Mouse (Mus musculus) liver, embryonic 11.5 days (tissue): Measurements from ENCODE around the gene Rragb. TPM values are rescaled to one million over a fixed set of nuclear protein-coding genes. Genes with fewer than 3 reads are reported as not detected.
"Not testable (repeated sequence)": the region's sequence is repeated elsewhere in the genome, so short reads cannot be mapped to it uniquely, and the experiment has no call there.

Experiments
- ATAC-seq: fragments of 200-750 bp; cut with Nextera tagmentation; replicated peaks from 2 replicates; pipeline ENCODE4 v1.8.0; 2017; ENCODE audit warnings: moderate number of reproducible peaks, mild to moderate bottlenecking, moderate TSS enrichment, moderate library complexity; ENCODE audit not compliant: low FRiP score
- DNase-seq: peaks from one replicate; pipeline ENCODE4 v3.0.0-alpha.2; 2017; ENCODE audit warnings: low spot score
- H3K27ac ChIP-seq: fragments of 300-500 bp; sonication (generic); 2 replicates; pipeline ENCODE4 v1.5.1; 2014; ENCODE audit warnings: mild to moderate bottlenecking, low read depth, low read length, control low read depth
- H3K27me3 ChIP-seq: fragments of 300-500 bp; sonication (generic); replicated peaks from 2 replicates; pipeline ENCODE4 v1.6.1; 2014; ENCODE audit warnings: low read length, mixed read lengths; ENCODE audit not compliant: control insufficient read depth, insufficient read depth
- H3K36me3 ChIP-seq: fragments of 300-500 bp; sonication (generic); 2 replicates; pipeline ENCODE4 v1.6.1; 2014; ENCODE audit warnings: mild to moderate bottlenecking, low read length, moderate library complexity, mixed read lengths; ENCODE audit not compliant: control insufficient read depth, insufficient read depth
- H3K4me1 ChIP-seq: fragments of 300-500 bp; sonication (generic); replicated peaks from 2 replicates; pipeline ENCODE4 v1.6.1; 2014; ENCODE audit warnings: low read length, mixed read lengths; ENCODE audit not compliant: control insufficient read depth, insufficient read depth
- H3K4me2 ChIP-seq: fragments of 300-500 bp; sonication (generic); 2 replicates; pipeline ENCODE4 v1.6.1; 2014; ENCODE audit warnings: mild to moderate bottlenecking, control low read depth, moderate library complexity
- H3K4me3 ChIP-seq: fragments of 300-500 bp; sonication (generic); 2 replicates; pipeline ENCODE4 v1.5.1; 2014; ENCODE audit warnings: low read depth, low read length, control low read depth
- H3K9ac ChIP-seq: fragments of 300-500 bp; sonication (generic); 2 replicates; pipeline ENCODE4 v1.6.1; 2014; ENCODE audit warnings: low read depth, low read length, control low read depth
- H3K9me3 ChIP-seq: fragments of 300-500 bp; sonication (generic); 2 replicates; pipeline ENCODE4 v1.6.1; 2016; ENCODE audit warnings: low read length, inconsistent platforms, mixed read lengths; ENCODE audit not compliant: control insufficient read depth
- WGBS: fragments of 180-500 bp; shearing (Covaris S2); extraction: QIAGEN DNeasy Blood & Tissue Kit; methylation state at CpG from one replicate; pipeline ENCODE4 v1.1.7; 2014; 5-methylcytosine and 5-hydroxymethylcytosine counted together
- polyA plus RNA-seq: library from polyadenylated mRNA; unstranded; fragments of >200 nt; fragmentation: Nextera tagmentation; extraction: Ambion mirVana; gene quantifications from 2 replicates; pipeline ENCODE4 v1.2.1, GENCODE M21; 2014

Rragb gene
- 0.84 and 1.3 TPM in 2 replicates for polyA plus RNA-seq

DNA sequence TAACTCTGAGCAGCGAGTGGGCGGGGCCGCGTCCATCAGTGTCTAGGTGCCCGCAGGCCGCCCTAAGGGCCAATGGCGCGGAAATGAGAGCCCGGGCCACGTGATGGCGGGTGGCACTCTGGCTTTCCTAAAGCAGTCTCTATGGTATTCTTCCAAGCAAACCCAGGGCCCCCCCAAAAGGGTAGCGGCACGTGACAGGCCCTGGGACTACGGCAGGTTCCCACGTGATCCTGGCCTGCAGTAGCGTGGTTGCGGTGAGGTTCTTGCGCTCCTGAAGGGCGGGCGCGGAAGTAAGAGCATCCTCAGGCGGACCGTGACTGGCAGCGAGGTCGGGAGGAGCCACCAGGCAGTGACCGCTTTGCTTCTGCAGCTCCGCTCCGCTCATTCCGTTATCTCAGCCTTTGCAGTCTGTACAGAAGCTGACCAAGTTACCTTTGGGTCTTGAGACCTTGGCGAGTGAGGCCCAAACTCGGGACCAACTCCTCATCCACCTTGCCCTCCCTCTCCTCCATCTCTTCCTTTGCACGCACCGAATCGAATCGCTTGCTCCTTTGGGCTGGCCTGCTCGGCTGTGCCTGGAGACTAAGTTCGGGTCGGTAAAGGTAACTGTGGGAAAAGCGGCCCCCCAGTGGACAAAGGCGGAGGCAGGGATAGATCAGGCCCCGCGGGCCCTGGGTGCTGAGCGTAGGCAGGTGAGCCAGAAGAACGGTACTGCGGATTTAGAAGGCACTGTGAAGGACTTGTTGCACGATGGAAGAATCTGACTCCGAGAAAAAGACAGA, at the start of gene Rragb:
Gene Rragb (plus strand): TSS at position 248 of the 782 bp plus-strand sequence.
- Histone ChIP-seq H3K4me3 (peak within 1 kb of the TSS; percentile 51), H3K27ac (no peak within 1 kb of the TSS), H3K4me2 (peak within 1 kb of the TSS; percentile 62), H3K4me1 (no peaks in the 10 kb centered on the region), H3K9ac (peak within 1 kb of the TSS; percentile 34; the same call in 1 of the 2 replicates), H3K36me3 (no peaks in the 10 kb centered on the region), H3K9me3 (no peaks in the 10 kb centered on the region), H3K27me3 (peaks cover 12% of the 10 kb centered on the region)
- ATAC-seq (peak; percentile 93), DNase-seq (peak; percentile 58)
- WGBS: 16% methylated on average over 47 of the region's 47 CpGs

DNA sequence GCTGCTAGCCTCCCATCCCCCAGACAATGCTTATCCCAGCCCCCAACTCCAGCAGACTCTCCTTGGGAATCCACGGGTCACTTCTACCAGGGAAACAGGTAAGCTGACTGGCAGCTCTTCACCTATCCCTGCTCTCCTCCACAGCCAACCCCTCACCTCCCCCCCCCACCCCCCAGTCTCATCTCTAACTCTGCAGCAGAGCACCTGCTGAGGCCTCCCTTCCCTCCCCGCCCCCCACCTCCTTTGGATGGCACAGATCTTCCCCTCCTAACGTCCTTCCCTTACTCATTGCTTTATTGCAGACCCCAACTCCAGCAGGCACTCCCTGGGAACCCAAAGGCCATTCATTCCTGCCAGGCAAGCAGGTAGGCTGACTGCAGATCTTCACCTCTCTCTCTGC, 21.3 kb upstream of the Rragb start, which contains the start of gene Foxr2:
Gene Foxr2 (plus strand): TSS at position 301 of the 400 bp plus-strand sequence.
- DNase-seq (no peak), ATAC-seq (no peak)
- Histone ChIP-seq H3K27me3 (no peaks in the 10 kb centered on the region; the same call in 1 of the 2 replicates), H3K4me1 (no peaks in the 10 kb centered on the region), H3K4me2 (no peak within 1 kb of the TSS), H3K27ac (no peak within 1 kb of the TSS), H3K4me3 (no peak within 1 kb of the TSS), H3K9me3 (no peaks in the 10 kb centered on the region), H3K9ac (no peak within 1 kb of the TSS), H3K36me3 (no peaks in the 10 kb centered on the region)
- WGBS: 21% methylated on average over 3 of the region's 3 CpGs

DNA sequence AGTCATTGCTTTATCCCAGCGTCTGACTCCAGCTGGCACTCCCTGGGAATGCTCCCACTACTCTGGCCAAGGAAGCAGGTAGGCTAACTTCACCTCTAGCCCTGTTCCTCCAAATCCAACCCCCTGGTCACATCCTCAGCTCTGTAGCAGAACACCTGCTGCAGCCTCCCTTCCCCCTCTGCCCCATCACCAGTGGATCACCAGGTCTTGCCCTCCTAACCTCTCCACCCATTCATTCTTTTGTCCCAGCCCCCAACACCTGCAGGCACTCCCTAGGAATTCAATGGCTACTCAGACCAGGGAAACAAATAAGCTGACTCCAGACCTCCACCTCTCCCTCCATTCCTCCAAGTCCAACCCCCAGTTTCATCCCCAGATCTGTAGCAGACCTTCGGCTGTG, 20.8 kb upstream of the Rragb start:
- no peak overlapping the region for H3K4me3 ChIP-seq
- H3K36me3 ChIP-seq: no peaks in the 10 kb centered on the region
- no peaks in the 10 kb centered on the region for H3K9me3 ChIP-seq
- H3K9ac ChIP-seq: no peak overlapping the region
- no peak overlapping the region for H3K27ac ChIP-seq
- WGBS: 46% methylated on average over 2 of the region's 2 CpGs
- H3K27me3 ChIP-seq: no peaks in the 10 kb centered on the region; the same call in 1 of the 2 replicates
- no peak for DNase-seq
- no peak for ATAC-seq
- H3K4me2 ChIP-seq: no peak overlapping the region
- no peaks in the 10 kb centered on the region for H3K4me1 ChIP-seq

DNA sequence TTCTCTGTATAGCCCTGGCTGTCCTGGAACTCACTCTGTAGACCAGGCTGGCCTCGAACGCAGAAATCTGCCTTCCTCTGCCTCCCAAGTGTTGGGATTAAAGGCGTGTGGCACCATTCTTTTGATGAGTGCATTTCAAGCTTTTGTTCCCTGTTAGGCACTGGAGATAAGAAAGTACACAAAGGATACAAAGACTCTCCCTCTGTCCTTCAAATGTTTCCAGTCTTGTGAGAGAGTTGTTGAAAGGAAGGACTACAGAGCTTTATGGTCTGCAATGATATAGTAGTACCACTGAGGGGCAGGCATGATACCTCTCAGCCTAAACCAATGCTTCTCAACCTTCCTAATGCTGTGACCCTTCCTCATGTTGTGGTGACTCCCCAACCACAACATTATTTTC, 2.9 kb downstream of the Rragb start:
- Histone ChIP-seq H3K4me3 (no peak overlapping the region), H3K27ac (no peak overlapping the region), H3K4me2 (no peak overlapping the region), H3K36me3 (no peaks in the 10 kb centered on the region), H3K9ac (no peak overlapping the region), H3K27me3 (peaks cover 12% of the 10 kb centered on the region), H3K4me1 (no peaks in the 10 kb centered on the region), H3K9me3 (no peaks in the 10 kb centered on the region)
- 75% methylated on average over 3 of the region's 3 CpGs for WGBS
- no peak for DNase-seq
- ATAC-seq: no peak

DNA sequence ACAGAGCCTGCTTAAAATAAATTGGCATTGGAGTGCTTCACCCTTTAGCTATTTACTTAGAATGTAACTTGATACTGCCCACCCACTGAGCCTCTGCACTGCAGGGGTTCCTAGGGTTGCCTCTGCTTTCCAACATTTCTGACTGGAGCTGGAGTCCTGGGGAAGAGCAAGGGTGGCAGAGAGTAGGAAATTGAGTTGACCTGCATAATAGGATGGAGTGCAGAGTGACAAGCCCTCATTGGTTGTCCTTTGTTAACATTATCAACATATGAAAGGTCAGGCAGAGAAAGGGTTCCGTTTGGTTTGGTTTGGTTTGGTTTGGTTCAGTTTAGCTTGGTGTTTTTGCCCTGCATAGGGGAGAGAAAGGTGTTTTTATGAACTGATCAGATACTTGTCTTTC, 12.0 kb downstream of the Rragb start:
- 36% methylated on average over 1 of the region's 1 CpGs for WGBS
- H3K4me3 ChIP-seq: no peak overlapping the region
- H3K27me3 ChIP-seq: no peaks in the 10 kb centered on the region
- no peak for DNase-seq
- no peak overlapping the region for H3K4me2 ChIP-seq
- H3K9ac ChIP-seq: no peak overlapping the region
- no peak for ATAC-seq
- no peak overlapping the region for H3K27ac ChIP-seq
- no peaks in the 10 kb centered on the region for H3K4me1 ChIP-seq
- no peaks in the 10 kb centered on the region for H3K36me3 ChIP-seq
- no peaks in the 10 kb centered on the region for H3K9me3 ChIP-seq

DNA sequence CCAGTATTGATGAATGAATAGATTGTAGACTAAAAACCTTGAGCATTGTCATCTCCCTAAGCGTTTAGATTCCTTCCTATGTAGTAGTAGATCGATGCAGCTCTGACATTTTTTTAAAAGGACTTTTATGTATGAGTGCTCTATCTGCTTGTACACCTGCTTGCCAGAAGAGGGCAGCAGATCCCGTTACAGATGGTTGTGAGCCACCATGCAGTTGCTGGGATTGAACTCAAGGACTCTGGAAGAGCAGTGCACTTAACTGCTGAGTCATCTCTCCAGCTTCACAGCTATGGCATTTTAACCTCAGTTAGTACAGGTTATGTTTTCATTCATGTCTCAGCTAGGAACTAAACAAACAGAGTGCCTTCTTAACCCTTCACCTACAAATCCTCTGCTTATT, 15.5 kb downstream of the Rragb start:
- Histone ChIP-seq H3K27me3 (no peaks in the 10 kb centered on the region; the same call in 1 of the 2 replicates), H3K27ac (no peak overlapping the region), H3K4me2 (no peak overlapping the region), H3K4me3 (no peak overlapping the region), H3K4me1 (no peaks in the 10 kb centered on the region), H3K9me3 (no peaks in the 10 kb centered on the region), H3K36me3 (no peaks in the 10 kb centered on the region), H3K9ac (no peak overlapping the region)
- DNase-seq: no peak
- 37% methylated on average over 3 of the region's 3 CpGs for WGBS
- no peak for ATAC-seq

DNA sequence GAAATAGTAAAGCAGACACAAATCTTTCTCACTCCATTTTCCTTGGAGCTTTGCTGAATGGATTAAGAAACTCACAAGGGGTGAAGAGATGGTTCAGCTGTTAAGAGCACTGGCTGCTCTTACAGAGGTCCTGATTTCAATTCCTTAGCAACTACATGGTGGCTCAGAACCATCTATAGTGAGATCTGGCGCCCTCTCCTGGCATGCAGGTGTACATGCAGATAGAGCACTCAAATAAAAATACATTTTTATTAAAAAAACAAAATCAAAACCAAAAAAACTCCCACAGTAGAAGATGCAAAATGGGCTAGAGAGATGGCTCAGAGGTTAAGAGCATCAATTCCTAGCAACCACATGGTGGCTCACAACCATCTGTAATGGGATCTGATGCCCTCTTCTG, 35.0 kb downstream of the Rragb start:
- DNase-seq (no peak), ATAC-seq (no peak)
- H3K36me3 ChIP-seq: no peaks in the 10 kb centered on the region
- H3K27me3 ChIP-seq: no peaks in the 10 kb centered on the region
- 0% methylated on average over 1 of the region's 1 CpGs for WGBS
- no peak overlapping the region for H3K27ac ChIP-seq
- H3K9me3 ChIP-seq: no peaks in the 10 kb centered on the region
- no peak overlapping the region for H3K9ac ChIP-seq
- H3K4me1 ChIP-seq: no peaks in the 10 kb centered on the region
- H3K4me2 ChIP-seq: no peak overlapping the region
- no peak overlapping the region for H3K4me3 ChIP-seq

DNA sequence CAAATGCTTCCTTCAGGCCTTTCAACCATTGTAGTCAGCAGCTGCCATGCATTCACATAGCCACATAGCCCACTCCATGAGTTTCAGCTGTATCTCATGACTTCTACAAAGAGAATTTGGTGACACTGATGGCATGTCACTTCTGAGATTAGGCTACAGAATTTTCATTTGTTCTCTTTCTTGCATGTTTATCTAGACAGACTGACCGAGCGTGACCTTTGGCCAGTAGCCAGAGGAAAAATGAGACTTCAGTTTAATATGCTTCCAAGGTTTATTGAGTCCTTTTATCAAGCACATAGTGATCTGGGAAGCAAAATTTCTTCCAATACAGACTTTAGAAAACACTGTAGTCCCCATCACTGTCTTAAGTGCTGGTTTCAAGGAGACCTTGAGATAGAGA, 42.4 kb downstream of the Rragb start:
- Histone ChIP-seq H3K9me3 (no peaks in the 10 kb centered on the region), H3K9ac (no peak overlapping the region), H3K4me3 (no peak overlapping the region), H3K4me1 (no peaks in the 10 kb centered on the region), H3K27me3 (no peaks in the 10 kb centered on the region), H3K4me2 (no peak overlapping the region), H3K36me3 (no peaks in the 10 kb centered on the region), H3K27ac (no peak overlapping the region)
- WGBS: 81% methylated on average over 2 of the region's 2 CpGs
- ATAC-seq: no peak
- DNase-seq: no peak

DNA sequence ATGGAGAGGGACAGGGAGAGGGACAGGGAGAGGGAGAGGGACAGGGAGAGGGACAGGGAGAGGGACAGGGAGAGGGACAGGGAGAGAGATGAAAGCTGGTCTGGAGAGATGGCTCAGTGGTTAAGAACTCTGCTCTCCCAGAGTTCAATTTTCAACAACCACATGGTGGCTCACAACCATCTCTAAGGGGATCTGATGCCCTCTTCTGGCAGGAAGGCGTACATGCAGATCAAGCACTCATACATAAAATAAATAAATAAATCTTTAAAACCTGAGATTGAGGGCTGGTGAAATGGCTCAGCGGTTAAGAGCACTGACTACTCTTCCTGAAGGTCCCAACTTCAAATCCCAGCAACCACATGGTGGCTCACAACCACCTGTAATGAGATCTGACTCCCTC, 59.4 kb downstream of the Rragb start:
- H3K36me3 ChIP-seq, H3K4me1 ChIP-seq, H3K27ac ChIP-seq, H3K9ac ChIP-seq, H3K9me3 ChIP-seq, DNase-seq, H3K4me2 ChIP-seq, H3K4me3 ChIP-seq, ATAC-seq, H3K27me3 ChIP-seq: not testable (repeated sequence)
- 81% methylated on average over 2 of the region's 2 CpGs for WGBS
